Mouse (Mus musculus) CD4-positive, CD25-positive, alpha-beta regulatory T cell, adult 4 months (primary cell): ENCODE data around the gene Rgs9. TPM values are rescaled to one million over a fixed set of nuclear protein-coding genes. Genes with fewer than 3 reads are reported as not detected.

ENCODE experiments used
- ATAC-seq: one replicate; pipeline ENCODE4 v1.8.0; 2017
- polyA plus RNA-seq, 2 experiments: library from polyadenylated mRNA; unstranded; fragments of 100-300 nt; shearing (Covaris generic); gene quantifications; one replicate each; pipeline ENCODE4 v1.2.1; 2017

The Rgs9 gene
- polyA plus RNA-seq, 2 experiments from 2014 or later = 4.2 to 6.9 TPM

GRCm38 (mm10) chr11:109237796-109238195, 60.1 kb downstream of the Rgs9 start:
- ATAC-seq = no peak

GRCm38 (mm10) chr11:109233627-109234026, 64.3 kb downstream of the Rgs9 start:
- no peak for ATAC-seq

- no peak for ATAC-seq
Observed at GRCm38 (mm10) chr11:109232811-109233210, 65.1 kb downstream of the Rgs9 start.

GRCm38 (mm10) chr11:109227139-109227538, 70.8 kb downstream of the Rgs9 start:
- ATAC-seq = no peak

GRCm38 (mm10) chr11:109221209-109222007, 76.5 kb downstream of the Rgs9 start:
- no peak for ATAC-seq

- ATAC-seq = peak; percentile 73
Observed at GRCm38 (mm10) chr11:109218722-109219430, 79.1 kb downstream of the Rgs9 start.

GRCm38 (mm10) chr11:109217827-109218536, 79.9 kb downstream of the Rgs9 start:
- ATAC-seq = no peak

GRCm38 (mm10) chr11:109210772-109211171, 87.2 kb downstream of the Rgs9 start:
- no peak for ATAC-seq

GRCm38 (mm10) chr11:109210341-109210740, 87.6 kb downstream of the Rgs9 start:
- ATAC-seq = no peak

GRCm38 (mm10) chr11:109206732-109207131, 91.2 kb downstream of the Rgs9 start:
- ATAC-seq = no peak

GRCm38 (mm10) chr11:109206028-109206427, 91.9 kb downstream of the Rgs9 start:
- ATAC-seq = no peak

- no peak for ATAC-seq
Observed at GRCm38 (mm10) chr11:109199612-109200293, 98.2 kb downstream of the Rgs9 start.

GRCm38 (mm10) chr11:109192673-109193557, 105.0 kb downstream of the Rgs9 start:
- no peak for ATAC-seq

- ATAC-seq = no peak
Observed at GRCm38 (mm10) chr11:109188235-109188634, 109.7 kb downstream of the Rgs9 start.

GRCm38 (mm10) chr11:109187631-109188184, 110.2 kb downstream of the Rgs9 start:
- ATAC-seq = no peak

- ATAC-seq = no peak
Observed at GRCm38 (mm10) chr11:109181118-109181517, 116.8 kb downstream of the Rgs9 start.

GRCm38 (mm10) chr11:109180290-109180689, 117.6 kb downstream of the Rgs9 start:
- no peak for ATAC-seq

- ATAC-seq = no peak
Observed at GRCm38 (mm10) chr11:109178788-109179518, 119.0 kb downstream of the Rgs9 start.

GRCm38 (mm10) chr11:109175376-109175969, 122.5 kb downstream of the Rgs9 start:
- ATAC-seq = no peak
